Mouse (Mus musculus) gastrocnemius, postnatal 10 days (tissue): ENCODE measurements around the gene Carmil3. TPM values are rescaled to one million over a fixed set of nuclear protein-coding genes. Genes with fewer than 3 reads are reported as not detected.

Experiments used
- DNase-seq: peaks from one replicate; pipeline ENCODE4 v3.0.0; 2021; ENCODE audit warnings: mixed read lengths
- long read RNA-seq, 2 experiments: library from polyadenylated mRNA; stranded (forward); transcript quantifications; one replicate each; pipeline ENCODE4 v2.0.0; 2021
- total RNA-seq, 2 experiments: library from RNA; stranded (reverse); gene quantifications; 2 replicates each; pipeline ENCODE4 v1.2.3; 2021

Carmil3 gene
- total RNA-seq = 1 to 10 TPM; 2.5 to 3.9 TPM
- long read RNA-seq, experiment 1 = 0 reads
- long read RNA-seq, experiment 2 = 0 reads

DNA sequence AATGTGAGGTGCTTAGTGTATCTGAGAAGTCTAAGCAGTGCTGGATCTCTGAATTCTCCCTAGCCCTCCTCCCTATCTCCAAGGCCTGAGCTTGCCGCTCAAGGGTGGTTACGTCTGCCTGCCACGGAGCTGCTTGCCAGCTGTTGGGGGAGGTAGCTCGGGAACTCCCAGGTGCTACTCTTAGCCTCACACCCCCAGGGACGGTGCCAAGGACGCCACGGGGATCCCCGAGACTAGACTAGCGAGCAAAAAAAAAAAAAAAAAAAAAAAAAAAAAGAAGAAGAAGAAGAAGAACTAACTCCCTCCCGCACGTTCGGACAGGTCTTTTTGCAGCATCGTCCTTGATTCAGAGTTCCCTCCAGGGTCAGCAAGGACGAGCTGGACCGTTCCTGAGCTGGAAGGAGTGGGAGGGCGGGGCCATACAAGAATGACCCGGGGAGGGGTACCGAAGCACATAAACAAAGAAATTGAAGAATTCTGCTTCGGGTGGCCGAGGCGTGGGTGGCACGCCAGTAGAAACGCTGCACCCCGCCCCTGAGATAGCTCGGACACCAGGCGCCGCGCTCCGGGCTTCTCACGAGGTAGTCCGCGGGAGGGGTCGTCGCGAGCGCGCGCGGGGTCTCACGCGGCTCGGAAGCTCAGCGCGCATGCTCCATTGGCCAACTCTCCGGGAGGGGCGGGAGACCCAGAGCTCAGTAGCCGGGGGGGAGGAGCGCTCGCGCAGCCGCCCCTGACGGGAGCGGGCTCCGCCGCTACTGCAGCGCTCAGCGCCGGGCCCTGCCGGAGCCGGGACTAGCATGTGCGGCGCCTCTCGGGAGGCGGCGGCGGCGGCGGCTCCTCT lies at the start of gene Carmil3:
Gene Carmil3, plus strand, starts transcription at position 291 of the 841 bp plus-strand sequence.
- peak; percentile 64 for DNase-seq

DNA sequence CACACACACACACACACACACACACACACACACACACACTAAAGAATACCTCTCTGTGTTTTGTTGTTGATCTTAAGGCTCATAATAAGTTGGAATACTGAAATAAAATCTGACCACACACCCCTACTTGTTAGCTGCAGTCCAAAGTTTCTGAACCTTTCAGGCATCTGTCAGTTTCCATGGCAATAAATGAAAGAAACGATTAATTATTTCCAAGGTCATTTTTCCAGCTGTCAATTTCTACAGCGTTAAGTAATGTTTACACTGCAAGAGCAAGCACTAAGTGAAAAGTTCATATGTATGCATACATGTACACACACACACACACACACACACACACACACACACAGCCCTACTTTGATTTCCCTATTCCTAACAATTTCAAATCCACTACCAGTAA lies 32.8 kb upstream of the Carmil3 start:
- DNase-seq = no peak

DNA sequence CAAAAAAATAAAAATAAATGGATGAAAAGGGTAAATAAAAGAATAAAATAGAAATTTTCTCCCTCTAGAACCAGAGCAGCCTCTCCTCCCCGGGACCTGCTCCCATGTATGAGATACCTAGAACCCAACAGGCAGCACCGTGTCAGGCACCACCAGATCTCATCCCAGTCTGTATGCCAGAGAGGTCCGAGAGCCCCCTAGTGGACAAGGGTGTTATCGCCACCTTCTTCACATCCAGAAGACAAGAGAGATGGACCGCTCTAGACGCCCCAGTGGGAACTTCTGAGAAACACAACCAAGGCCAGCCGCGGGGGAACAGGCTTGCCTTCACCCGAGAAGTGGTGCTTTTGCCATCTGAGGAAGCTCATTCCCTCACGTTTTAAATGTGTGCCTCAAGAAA lies 32.2 kb upstream of the Carmil3 start:
- DNase-seq = peak; percentile 54

DNA sequence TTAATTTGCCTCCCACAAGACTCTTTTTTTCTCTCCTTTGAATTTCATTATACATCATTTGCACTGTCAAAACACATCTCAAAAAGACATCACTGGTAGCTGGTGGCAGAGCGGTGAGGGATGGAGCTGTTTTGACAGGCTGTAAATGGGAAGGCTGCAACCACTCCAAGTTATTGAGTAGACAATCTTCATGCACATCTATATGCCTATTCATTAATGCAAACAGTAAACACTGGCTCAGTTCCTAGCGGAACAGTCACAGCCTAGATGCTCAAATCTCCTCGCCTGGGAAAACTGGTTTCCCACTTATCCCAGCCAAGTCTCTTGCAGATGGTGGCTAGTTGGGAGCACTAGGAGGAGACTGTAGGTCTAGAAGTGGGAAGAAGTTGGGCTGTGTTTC lies 31.7 kb upstream of the Carmil3 start:
- DNase-seq = no peak

- DNase-seq = no peak
Observed at GRCm38 (mm10) chr14:55459796-55460195, 30.7 kb upstream of the Carmil3 start.

- no peak for DNase-seq
Observed at GRCm38 (mm10) chr14:55460297-55460696, 30.2 kb upstream of the Carmil3 start.

GRCm38 (mm10) chr14:55461757-55462156 lies 28.7 kb upstream of the Carmil3 start:
- DNase-seq = no peak

DNA sequence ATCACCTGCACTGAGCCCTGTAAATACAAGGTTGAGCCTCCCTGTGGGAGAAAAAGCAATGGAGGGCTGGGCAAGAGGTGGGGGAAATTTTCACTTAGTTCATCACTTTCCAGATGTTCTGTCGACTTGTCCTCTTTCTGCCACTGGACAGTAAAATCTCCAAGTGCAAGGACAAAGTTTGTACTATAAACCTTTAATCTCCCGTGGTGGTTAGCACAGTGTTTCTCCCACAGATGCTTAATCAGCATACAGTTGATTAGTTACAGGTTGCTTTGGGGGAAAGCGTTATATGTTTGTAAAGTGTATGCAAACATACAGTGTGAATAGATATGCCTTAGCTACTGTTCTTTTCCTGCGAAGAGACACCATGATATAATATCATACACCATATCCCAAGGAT lies 24.0 kb upstream of the Carmil3 start:
- DNase-seq = no peak

- DNase-seq = no peak
Observed at GRCm38 (mm10) chr14:55467108-55467507, 23.3 kb upstream of the Carmil3 start.

- DNase-seq = no peak
Observed at GRCm38 (mm10) chr14:55468301-55468741, 22.1 kb upstream of the Carmil3 start.

DNA sequence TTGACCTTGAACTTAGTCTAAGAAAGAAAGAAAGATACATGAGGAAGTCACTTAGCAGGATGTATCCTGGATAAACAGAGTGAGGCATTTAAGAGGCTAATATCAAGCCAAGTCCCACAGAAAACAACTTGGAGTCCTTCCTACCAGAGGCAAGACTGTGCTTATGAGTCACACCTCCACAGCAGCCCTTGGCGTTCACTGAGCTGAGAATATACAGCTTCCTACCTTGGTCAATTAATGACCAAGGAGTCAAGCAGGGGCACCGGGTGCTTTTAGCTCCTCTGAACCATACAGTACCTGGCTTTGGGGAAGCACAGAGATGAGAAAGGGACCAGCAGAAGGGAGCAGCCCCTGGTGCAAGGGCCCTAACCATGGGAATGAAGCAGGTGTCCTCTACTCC lies 21.4 kb upstream of the Carmil3 start:
- no peak for DNase-seq

GRCm38 (mm10) chr14:55469821-55470220 lies 20.6 kb upstream of the Carmil3 start:
- no peak for DNase-seq

GRCm38 (mm10) chr14:55470806-55471205 lies 19.6 kb upstream of the Carmil3 start:
- DNase-seq = no peak

DNA sequence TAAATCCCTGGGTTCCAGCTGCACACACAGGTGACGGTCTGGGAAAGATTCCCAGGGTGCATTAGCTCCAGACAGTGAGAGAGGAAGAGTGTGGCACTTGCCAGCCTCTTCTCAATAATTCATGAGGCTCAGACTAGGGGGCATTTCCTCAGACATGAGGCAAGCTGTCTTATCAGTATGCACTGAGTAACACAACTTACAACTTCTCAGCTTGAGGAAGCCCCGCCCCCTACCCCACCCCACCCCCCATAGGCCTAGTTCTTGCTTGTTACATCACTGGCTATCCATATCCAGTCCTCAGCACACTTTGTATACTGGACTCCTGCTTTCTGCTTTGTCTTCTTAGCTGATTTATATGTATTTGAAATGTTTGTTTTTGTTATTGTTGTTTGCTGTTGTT lies 14.8 kb upstream of the Carmil3 start:
- no peak for DNase-seq

GRCm38 (mm10) chr14:55477421-55477820 lies 13.0 kb upstream of the Carmil3 start:
- DNase-seq = no peak

DNA sequence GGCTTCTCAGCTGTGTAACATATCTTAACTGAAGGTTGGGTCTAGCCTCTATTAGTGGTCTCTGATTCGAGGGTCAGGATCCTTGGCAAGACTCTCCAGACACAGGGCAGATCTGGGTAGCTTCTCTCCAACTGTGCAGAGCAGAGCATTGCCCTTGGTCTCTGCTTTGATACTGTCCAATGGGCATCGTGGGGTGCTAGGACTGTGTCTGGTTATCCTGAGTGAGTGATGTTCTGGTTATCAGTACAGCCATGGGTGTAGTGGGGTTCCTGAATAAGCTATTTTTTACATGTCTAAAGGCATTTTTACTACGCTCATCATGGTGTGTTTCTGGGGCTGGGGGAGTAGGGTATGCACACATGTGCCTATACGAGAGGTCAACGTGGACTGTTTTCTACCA lies 12.6 kb upstream of the Carmil3 start:
- DNase-seq = no peak

- DNase-seq = peak; percentile 75
Observed at GRCm38 (mm10) chr14:55478651-55479599, 11.5 kb upstream of the Carmil3 start, which contains the start of gene Dhrs4. Gene Dhrs4, plus strand, starts transcription at chr14:55478758.

GRCm38 (mm10) chr14:55479629-55480028 lies 10.8 kb upstream of the Carmil3 start:
- DNase-seq = no peak

GRCm38 (mm10) chr14:55484430-55485085 lies 5.9 kb upstream of the Carmil3 start:
- no peak for DNase-seq

DNA sequence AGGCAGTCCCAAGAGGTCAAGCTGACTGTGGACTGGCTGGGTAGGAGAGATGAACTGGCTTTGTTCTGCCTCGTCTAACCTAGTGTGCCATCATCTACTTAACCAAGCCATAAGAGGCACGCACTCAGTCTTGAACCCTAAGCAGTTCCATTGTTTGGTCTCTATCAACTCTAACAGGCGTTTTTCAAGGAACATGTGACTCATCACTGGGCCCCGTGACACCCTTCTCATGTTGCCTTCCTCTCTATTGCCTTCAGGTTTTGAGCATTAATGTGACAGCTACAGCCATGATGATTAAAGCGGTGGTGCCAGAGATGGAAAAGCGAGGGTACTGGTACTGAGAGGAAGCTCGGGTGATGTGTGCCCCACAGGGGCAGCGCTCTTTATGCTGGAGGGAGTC lies 3.6 kb upstream of the Carmil3 start:
- DNase-seq = no peak

DNA sequence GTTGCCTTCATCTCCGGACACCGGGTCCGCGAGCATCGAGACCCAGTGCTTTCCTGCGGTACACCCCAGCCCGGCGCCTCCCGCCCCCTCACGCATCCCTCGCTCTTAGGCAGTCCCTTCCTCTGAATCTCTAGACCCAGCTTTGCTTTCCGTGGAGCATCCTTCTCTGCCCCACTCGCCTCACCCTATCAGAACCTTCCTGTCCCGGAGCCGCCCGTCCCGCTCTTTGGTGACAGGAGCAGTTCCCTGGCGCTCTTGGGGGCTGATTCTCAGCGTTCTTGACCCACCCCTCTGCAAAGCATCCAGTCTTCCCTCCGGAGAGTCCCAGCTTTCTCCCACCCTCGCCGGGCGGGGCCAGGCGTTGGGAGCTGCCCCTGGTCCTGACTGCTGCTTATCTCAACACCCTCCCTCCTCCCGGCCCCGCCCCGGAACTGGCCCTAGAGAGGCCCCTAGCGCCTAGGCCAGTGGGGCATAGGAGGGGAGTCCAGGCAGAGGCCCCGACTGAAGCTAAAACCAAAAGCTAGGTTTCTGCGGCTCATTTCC lies 911 bp downstream of the Carmil3 start:
- peak; percentile 57 for DNase-seq

- no peak for DNase-seq
Observed at GRCm38 (mm10) chr14:55492103-55492502, 1.7 kb downstream of the Carmil3 start.
